Mouse (Mus musculus) stomach, postnatal 0 days (tissue): ENCODE measurements around the gene Serpinb9g.
"Not testable (repeated sequence)": the region's sequence is repeated elsewhere in the genome, so short reads cannot be mapped to it uniquely, and the experiment has no call there.

Experiments
- CTCF ChIP-seq: IDR thresholded peaks from 2 replicates; pipeline ENCODE4 v1.5.1; 2016; ENCODE audit warnings: antibody characterized with exemption, low read depth, mild to moderate bottlenecking, moderate library complexity
- EP300 ChIP-seq: optimal IDR thresholded peaks from 2 replicates; pipeline ENCODE3; 2016; ENCODE audit warnings: antibody characterized with exemption

- TF ChIP-seq CTCF, EP300: not testable (repeated sequence)
Observed at GRCm38 (mm10) chr13:33484490-33484889, at the start of gene Serpinb9g.
